ENCODE assay signal across 8 mouse cellular contexts in genomic region chr17:27317576-27318277, GRCm38 (mm10).
DNase-seq lines count a peak whose midpoint lies in the region; ATAC-seq and TF ChIP-seq lines count a peak whose summit lies in the region.

No protein-coding gene starts in this region.

- peak overlapping the region; percentile 22 for H3K27ac ChIP-seq in lung, embryonic 14.5 days (ENCODE audit: low read depth)
- H3K27ac ChIP-seq in liver, postnatal 0 days (ENCODE audit: low read depth): no peak overlapping the region

- 28% methylated on average over 14 of the region's 14 CpGs for WGBS in lung, embryonic 14.5 days
- WGBS in liver, postnatal 0 days (ENCODE audit: insufficient replicate concordance): 58% methylated on average over 14 of the region's 14 CpGs

- H3K4me3 ChIP-seq in lung, embryonic 14.5 days (ENCODE audit: low read depth, low read length): no peak overlapping the region
- H3K4me3 ChIP-seq in liver, postnatal 0 days (ENCODE audit: low read depth, low read length): no peak overlapping the region

- TF ChIP-seq EP300 in liver, postnatal 0 days (IDR thresholded peaks at IDR 0.05; ENCODE audit: low read depth): no peak

- no peak overlapping the region for H3K9ac ChIP-seq in lung, embryonic 14.5 days
- H3K9ac ChIP-seq in liver, postnatal 0 days (replicated peaks): no peak overlapping the region

- no peaks in the 10 kb centered on the region for H3K9me3 ChIP-seq in lung, embryonic 14.5 days (ENCODE audit: low read depth, low read length)
- H3K9me3 ChIP-seq in liver, postnatal 0 days (ENCODE audit: low read length): no peaks in the 10 kb centered on the region

- H3K36me3 ChIP-seq in lung, embryonic 14.5 days (ENCODE audit: insufficient read depth): no peaks in the 10 kb centered on the region
- H3K36me3 ChIP-seq in liver, postnatal 0 days (replicated peaks; ENCODE audit: insufficient read depth, low read length): no peaks in the 10 kb centered on the region

- DNase-seq in cerebellum, adult 9-11 months: peak; percentile 47
- no peak for DNase-seq in cerebellum, adult 11-12 months
- DNase-seq in adrenal gland, adult 18-20 months (ENCODE audit: low spot score in 2 of 2): peak; percentile 53 to 59
- peak; percentile 59 for DNase-seq in heart, adult 8-10 months (ENCODE audit: low spot score)
- DNase-seq in kidney, adult 8-10 months: peak; percentile 97 to 99
- peak; percentile 88 for DNase-seq in lung, embryonic 14.5 days
- peak; percentile 75 for DNase-seq in right cerebral cortex, postnatal 4 days
- DNase-seq in liver, postnatal 0 days: no peak

- H3K27me3 ChIP-seq in lung, embryonic 14.5 days (ENCODE audit: insufficient read depth, low read length): no peaks in the 10 kb centered on the region
- H3K27me3 ChIP-seq in liver, postnatal 0 days (ENCODE audit: insufficient read depth, low read length): no peaks in the 10 kb centered on the region

- peak; percentile 76 for ATAC-seq in lung, embryonic 14.5 days (ENCODE audit: insufficient read depth)
- ATAC-seq in liver, postnatal 0 days: no peak

- peaks cover 18% of the 10 kb centered on the region for H3K4me1 ChIP-seq in lung, embryonic 14.5 days (ENCODE audit: insufficient read depth)
- H3K4me1 ChIP-seq in liver, postnatal 0 days (ENCODE audit: insufficient read depth): no peaks in the 10 kb centered on the region

- peak overlapping the region; percentile 33 for H3K4me2 ChIP-seq in lung, embryonic 14.5 days
- H3K4me2 ChIP-seq in liver, postnatal 0 days (ENCODE audit: low read depth, low read length): no peak overlapping the region

- TF ChIP-seq CTCF in lung, embryonic 14.5 days (IDR thresholded peaks at IDR 0.05; ENCODE audit: low read depth): no peak
- no peak for TF ChIP-seq CTCF in liver, postnatal 0 days (IDR thresholded peaks at IDR 0.05; ENCODE audit: low read depth)

Comparison
In these comparisons a context has a peak if more than half of its experiments do, and no peak if none do; other contexts are left out.
1. DNase-seq: peak in cerebellum, adult 9-11 months (single experiment), adrenal gland, adult 18-20 months (2 of 2), heart, adult 8-10 months (single experiment), kidney, adult 8-10 months (2 of 2), lung, embryonic 14.5 days (single experiment) and right cerebral cortex, postnatal 4 days (single experiment); none in cerebellum, adult 11-12 months (single experiment) and liver, postnatal 0 days (single experiment).